ENCODE assay signal across 23 mouse cellular contexts in genomic region chr11:30118038-30118437, GRCm38 (mm10).
DNase-seq lines count a peak whose midpoint lies in the region; TF ChIP-seq lines count a peak whose summit lies in the region.
"Had no signal": no experiment of that assay in that cellular context is flagged by ENCODE, and none has a peak within 500 bp of the region (broad histone marks: within the 10 kb centered on the region; RNA-seq: fewer than 3 reads in every experiment).

No protein-coding gene starts in this region.

- no peaks in the 10 kb centered on the region for H3K4me1 ChIP-seq in embryonic fibroblast, embryonic 13.5 days (ENCODE audit: control insufficient read depth, insufficient read depth, low read length)
- H3K4me1 ChIP-seq: embryonic facial prominence, embryonic 10.5 days; embryonic facial prominence, embryonic 13.5 days; forebrain, embryonic 10.5 days; forebrain, embryonic 13.5 days; hindbrain, embryonic 12.5 days; hindbrain, embryonic 15.5 days had no signal

- peak; percentile 57 for DNase-seq in 3T3-L1 (ENCODE audit: low read depth, low spot score)
- peak; percentile 61 for DNase-seq in ES-CJ7 (ENCODE audit: low read depth, low spot score)
- peak; percentile 83 for DNase-seq in R1 (ENCODE audit: low read depth, low spot score)
- DNase-seq in testis, postnatal 10 days (ENCODE audit: low spot score) = no peak
- no peak for DNase-seq in urinary bladder, postnatal 25 days (ENCODE audit: low spot score)
- no peak for DNase-seq in frontal cortex, postnatal 10 days (ENCODE audit: low spot score in 2 of 2)
- DNase-seq in right cerebral cortex, adult 2 months (ENCODE audit: low spot score in 2 of 2) = no peak
- DNase-seq: adrenal gland, adult 2 months; adrenal gland, postnatal 14 days; B cell, adult 2 months; cerebellum, adult 11 months; cerebellum, adult 2 months; cerebellum, postnatal 10 days; cerebellum, postnatal 36 days; embryo, embryonic 11 days; gastrocnemius, postnatal 25 days had no signal

- no peak for TF ChIP-seq CTCF in embryonic fibroblast, embryonic 13.5 days (IDR thresholded peaks at IDR 0.05; ENCODE audit: borderline replicate concordance, insufficient read depth, low read length)

- peak overlapping the region; percentile 24; the same call in 1 of the 2 replicates for H3K27ac ChIP-seq in embryonic fibroblast, embryonic 13.5 days (ENCODE audit: insufficient read depth, low read length)
- H3K27ac ChIP-seq: embryonic facial prominence, embryonic 10.5 days; embryonic facial prominence, embryonic 13.5 days; forebrain, embryonic 10.5 days; forebrain, embryonic 13.5 days; hindbrain, embryonic 12.5 days; hindbrain, embryonic 15.5 days had no signal

- no peak overlapping the region for H3K4me3 ChIP-seq in embryonic fibroblast, embryonic 13.5 days (ENCODE audit: insufficient read depth, low read length)
- H3K4me3 ChIP-seq: embryonic facial prominence, embryonic 10.5 days; embryonic facial prominence, embryonic 13.5 days; forebrain, embryonic 10.5 days; forebrain, embryonic 13.5 days; hindbrain, embryonic 12.5 days; hindbrain, embryonic 15.5 days had no signal

- TF ChIP-seq POLR2A in embryonic fibroblast, embryonic 13.5 days (IDR thresholded peaks at IDR 0.05; ENCODE audit: low read depth, low read length) = no peak

Comparison
In these comparisons a context has a peak if more than half of its experiments do, and no peak if none do; other contexts are left out.
1. DNase-seq: peak in 3T3-L1 (single experiment), ES-CJ7 (single experiment) and R1 (single experiment); none in testis, postnatal 10 days (single experiment), urinary bladder, postnatal 25 days (single experiment), frontal cortex, postnatal 10 days (0 of 2) and right cerebral cortex, adult 2 months (0 of 2).